In genomic region chr4:154512518-154513090, GRCm38 (mm10) we compare ENCODE assay signal across 18 mouse cellular contexts.
DNase-seq lines count a peak whose midpoint lies in the region; ATAC-seq lines count a peak whose summit lies in the region.
"Had no signal": no experiment of that assay in that cellular context is flagged by ENCODE, and none has a peak within 500 bp of the region (broad histone marks: within the 10 kb centered on the region; RNA-seq: fewer than 3 reads in every experiment).

No protein-coding gene starts in this region.

- WGBS in intestine, embryonic 16.5 days: 52% methylated on average over 15 of the region's 15 CpGs
- WGBS in intestine, embryonic 15.5 days: 55% methylated on average over 15 of the region's 15 CpGs
- WGBS in embryonic facial prominence, embryonic 13.5 days: 20% methylated on average over 15 of the region's 15 CpGs
- 3% methylated on average over 15 of the region's 15 CpGs for WGBS in forebrain, embryonic 13.5 days
- WGBS in stomach, embryonic 14.5 days: 60% methylated on average over 15 of the region's 15 CpGs

- H3K27me3 ChIP-seq in intestine, embryonic 16.5 days (replicated peaks; ENCODE audit: control insufficient read depth, insufficient read depth, low read length): no peaks in the 10 kb centered on the region
- no peaks in the 10 kb centered on the region for H3K27me3 ChIP-seq in intestine, embryonic 15.5 days (replicated peaks)
- no peaks in the 10 kb centered on the region for H3K27me3 ChIP-seq in embryonic facial prominence, embryonic 13.5 days
- H3K27me3 ChIP-seq in forebrain, embryonic 13.5 days: peaks cover 19% of the 10 kb centered on the region
- no peaks in the 10 kb centered on the region for H3K27me3 ChIP-seq in stomach, embryonic 14.5 days (ENCODE audit: control insufficient read depth, insufficient read depth, low read length)
- H3K27me3 ChIP-seq: limb, embryonic 15.5 days; liver, embryonic 15.5 days had no signal

- no peak overlapping the region for H3K9ac ChIP-seq in intestine, embryonic 16.5 days (ENCODE audit: low read depth, low read length)
- H3K9ac ChIP-seq in intestine, embryonic 15.5 days: no peak overlapping the region
- no peak overlapping the region for H3K9ac ChIP-seq in embryonic facial prominence, embryonic 13.5 days
- H3K9ac ChIP-seq in forebrain, embryonic 13.5 days: no peak overlapping the region
- no peak overlapping the region for H3K9ac ChIP-seq in stomach, embryonic 14.5 days (replicated peaks; ENCODE audit: low read depth, low read length)
- H3K9ac ChIP-seq: embryonic facial prominence, embryonic 12.5 days; limb, embryonic 15.5 days; liver, embryonic 15.5 days had no signal

- peak overlapping the region; percentile 2; the same call in 1 of the 2 replicates for H3K27ac ChIP-seq in intestine, embryonic 16.5 days (ENCODE audit: low read length)
- no peak overlapping the region for H3K27ac ChIP-seq in intestine, embryonic 15.5 days
- 0 out of 2 replicates have a peak overlapping the region, but pooled peaks have one; percentile 16 for H3K27ac ChIP-seq in embryonic facial prominence, embryonic 13.5 days
- peak overlapping the region; percentile 64 for H3K27ac ChIP-seq in forebrain, embryonic 13.5 days
- H3K27ac ChIP-seq in stomach, embryonic 14.5 days (ENCODE audit: low read length): peak overlapping the region; percentile 39; the same call in 1 of the 2 replicates
- H3K27ac ChIP-seq: embryonic facial prominence, embryonic 12.5 days; hindbrain, postnatal 0 days; limb, embryonic 15.5 days; liver, embryonic 15.5 days had no signal

- H3K4me3 ChIP-seq in intestine, embryonic 16.5 days (ENCODE audit: low read length): no peak overlapping the region
- no peak overlapping the region for H3K4me3 ChIP-seq in intestine, embryonic 15.5 days (replicated peaks)
- H3K4me3 ChIP-seq in embryonic facial prominence, embryonic 13.5 days: no peak overlapping the region
- H3K4me3 ChIP-seq in forebrain, embryonic 13.5 days: no peak overlapping the region
- no peak overlapping the region for H3K4me3 ChIP-seq in stomach, embryonic 14.5 days (ENCODE audit: low read depth, low read length)
- H3K4me3 ChIP-seq: embryonic facial prominence, embryonic 12.5 days; limb, embryonic 15.5 days; liver, embryonic 15.5 days had no signal

- H3K36me3 ChIP-seq in intestine, embryonic 16.5 days (ENCODE audit: control insufficient read depth, insufficient read depth, low read length): no peaks in the 10 kb centered on the region
- H3K36me3 ChIP-seq in intestine, embryonic 15.5 days: no peaks in the 10 kb centered on the region
- no peaks in the 10 kb centered on the region for H3K36me3 ChIP-seq in embryonic facial prominence, embryonic 13.5 days
- H3K36me3 ChIP-seq in forebrain, embryonic 13.5 days (ENCODE audit: poor library complexity, severe bottlenecking): no peaks in the 10 kb centered on the region
- no peaks in the 10 kb centered on the region for H3K36me3 ChIP-seq in stomach, embryonic 14.5 days (ENCODE audit: control insufficient read depth, insufficient read depth, low read length)
- H3K36me3 ChIP-seq: embryonic facial prominence, embryonic 12.5 days; limb, embryonic 15.5 days; liver, embryonic 15.5 days had no signal

- no peak overlapping the region for H3K4me2 ChIP-seq in intestine, embryonic 16.5 days (ENCODE audit: low read depth, low read length)
- H3K4me2 ChIP-seq in intestine, embryonic 15.5 days (replicated peaks): no peak overlapping the region
- H3K4me2 ChIP-seq in embryonic facial prominence, embryonic 13.5 days: no peak overlapping the region
- peak overlapping the region; percentile 24 for H3K4me2 ChIP-seq in forebrain, embryonic 13.5 days
- H3K4me2 ChIP-seq in stomach, embryonic 14.5 days (replicated peaks; ENCODE audit: low read depth, low read length): no peak overlapping the region
- H3K4me2 ChIP-seq: embryonic facial prominence, embryonic 12.5 days; limb, embryonic 15.5 days; liver, embryonic 15.5 days had no signal

- peaks cover 54% of the 10 kb centered on the region for H3K4me1 ChIP-seq in intestine, embryonic 16.5 days (ENCODE audit: control insufficient read depth, insufficient read depth, low read length)
- H3K4me1 ChIP-seq in intestine, embryonic 15.5 days (replicated peaks): peaks cover 24% of the 10 kb centered on the region
- peaks cover 48% of the 10 kb centered on the region for H3K4me1 ChIP-seq in embryonic facial prominence, embryonic 13.5 days
- peaks cover 89% of the 10 kb centered on the region for H3K4me1 ChIP-seq in forebrain, embryonic 13.5 days
- H3K4me1 ChIP-seq in stomach, embryonic 14.5 days (ENCODE audit: control insufficient read depth, insufficient read depth, low read length): peaks cover 13% of the 10 kb centered on the region; the same call in 1 of the 2 replicates
- H3K4me1 ChIP-seq: liver, embryonic 15.5 days had no signal

- no peak for DNase-seq in thymus, postnatal 36 days
- no peak for DNase-seq in right cerebral cortex, postnatal 10 days (ENCODE audit: low spot score in 2 of 2)
- DNase-seq: cerebellum, adult 9-10 months; gastrocnemius, postnatal 14 days; heart, postnatal 10 days; kidney, adult 2 months; kidney, postnatal 10 days; right cerebral cortex, postnatal 25 days; thymus, postnatal 25 days had no signal

- H3K9me3 ChIP-seq in intestine, embryonic 16.5 days (ENCODE audit: control insufficient read depth, low read length): no peaks in the 10 kb centered on the region
- no peaks in the 10 kb centered on the region for H3K9me3 ChIP-seq in intestine, embryonic 15.5 days
- H3K9me3 ChIP-seq in embryonic facial prominence, embryonic 13.5 days: no peaks in the 10 kb centered on the region
- H3K9me3 ChIP-seq in forebrain, embryonic 13.5 days (replicated peaks): no peaks in the 10 kb centered on the region
- no peaks in the 10 kb centered on the region for H3K9me3 ChIP-seq in stomach, embryonic 14.5 days (ENCODE audit: control insufficient read depth, low read depth, low read length)
- H3K9me3 ChIP-seq: embryonic facial prominence, embryonic 12.5 days; limb, embryonic 15.5 days; liver, embryonic 15.5 days had no signal

- no peak for ATAC-seq in intestine, embryonic 16.5 days
- no peak for ATAC-seq in intestine, embryonic 15.5 days
- ATAC-seq in embryonic facial prominence, embryonic 13.5 days (ENCODE audit: insufficient number of reproducible peaks, insufficient read depth, low FRiP score, low TSS enrichment, low read depth): no peak
- peak; percentile 50; the same call in 1 of the 2 replicates for ATAC-seq in forebrain, embryonic 13.5 days
- ATAC-seq in stomach, embryonic 14.5 days (ENCODE audit: insufficient number of reproducible peaks, insufficient read depth, low FRiP score, low read depth): no peak
- ATAC-seq: hindbrain, postnatal 0 days had no signal
